Comparison of ENCODE assay signal across 8 mouse cellular contexts in the genomic region with DNA sequence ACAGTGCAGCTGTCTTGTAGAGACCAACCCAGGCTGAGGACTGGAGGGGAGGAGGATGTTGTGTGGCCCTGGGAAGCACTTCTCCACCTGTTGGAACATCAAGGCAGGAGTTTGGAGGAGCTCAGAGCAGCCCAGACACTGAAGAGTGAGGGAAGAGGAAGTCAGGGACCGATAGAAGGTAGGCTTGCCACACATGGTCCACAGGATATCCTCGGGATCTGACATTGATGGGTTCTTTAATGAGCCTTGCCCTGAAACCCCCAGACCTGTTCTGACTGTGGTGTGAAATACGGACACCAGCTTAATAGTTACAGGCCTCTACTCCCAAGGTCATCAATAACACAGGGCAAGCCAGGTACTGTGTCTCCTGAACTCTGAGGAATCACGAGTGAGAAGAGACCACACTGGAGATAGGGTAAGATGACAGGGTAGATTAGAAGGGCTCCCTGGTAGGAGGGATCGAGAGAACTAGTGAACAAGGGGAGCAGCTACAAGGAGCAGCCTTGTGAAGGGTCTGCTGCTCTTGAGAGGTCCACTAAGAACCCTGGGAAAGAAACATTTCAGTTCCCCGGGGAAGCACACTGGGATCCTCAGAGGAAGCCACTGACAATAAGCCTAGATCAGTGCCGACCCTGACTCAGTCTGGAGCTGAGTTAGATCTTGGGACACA. TPM values are rescaled to one million over a fixed set of nuclear protein-coding genes. Genes with fewer than 3 reads are reported as not detected.
DNase-seq lines count a peak whose midpoint lies in the region; ATAC-seq lines count a peak whose summit lies in the region.

No protein-coding gene starts in this region.

- ATAC-seq in heart, embryonic 13.5 days (ENCODE audit: extremely low read depth, insufficient number of reproducible peaks, low FRiP score, low TSS enrichment), result no peak
- no peak for ATAC-seq in lung, embryonic 15.5 days (ENCODE audit: borderline replicate concordance, extremely low read depth, low FRiP score, low TSS enrichment)
- peak; percentile 36 for ATAC-seq in granulocyte monocyte progenitor cell, adult 5-6 weeks (replicated peaks; ENCODE audit: poor library complexity, severe bottlenecking)
- ATAC-seq in stomach, embryonic 15.5 days (ENCODE audit: insufficient read depth, low FRiP score, low read depth), result no peak

- H3K4me1 ChIP-seq in heart, embryonic 13.5 days, result peaks cover 30% of the 10 kb centered on the region
- peaks cover 6% of the 10 kb centered on the region; the same call in 1 of the 2 replicates for H3K4me1 ChIP-seq in lung, embryonic 15.5 days
- peaks cover 16% of the 10 kb centered on the region; the same call in 1 of the 2 replicates for H3K4me1 ChIP-seq in stomach, embryonic 15.5 days

- DNase-seq in heart, postnatal 14 days, result no peak
- DNase-seq in lung, postnatal 14 days, result no peak
- no peak for DNase-seq in spleen, postnatal 10 days (ENCODE audit: low spot score in 2 of 2)
- no peak for DNase-seq in cerebellum, postnatal 14 days

- H3K9me3 ChIP-seq in heart, embryonic 13.5 days, result no peaks in the 10 kb centered on the region
- H3K9me3 ChIP-seq in lung, embryonic 15.5 days, result no peaks in the 10 kb centered on the region
- H3K9me3 ChIP-seq in stomach, embryonic 15.5 days, result no peaks in the 10 kb centered on the region

- no peak overlapping the region for H3K27ac ChIP-seq in heart, embryonic 13.5 days (replicated peaks)
- no peak overlapping the region for H3K27ac ChIP-seq in lung, embryonic 15.5 days
- H3K27ac ChIP-seq in stomach, embryonic 15.5 days, result no peak overlapping the region

- WGBS in heart, embryonic 13.5 days, result 68% methylated on average over 7 of the region's 7 CpGs
- WGBS in lung, embryonic 15.5 days, result 76% methylated on average over 7 of the region's 7 CpGs
- WGBS in stomach, embryonic 15.5 days, result 82% methylated on average over 7 of the region's 7 CpGs

- H3K9ac ChIP-seq in heart, embryonic 13.5 days, result no peak overlapping the region
- H3K9ac ChIP-seq in lung, embryonic 15.5 days, result no peak overlapping the region
- no peak overlapping the region for H3K9ac ChIP-seq in stomach, embryonic 15.5 days

- peak overlapping the region; percentile 75 for H3K4me2 ChIP-seq in heart, embryonic 13.5 days
- H3K4me2 ChIP-seq in lung, embryonic 15.5 days, result peak overlapping the region; percentile 65; the same call in 1 of the 2 replicates
- peak overlapping the region; percentile 65; the same call in 1 of the 2 replicates for H3K4me2 ChIP-seq in stomach, embryonic 15.5 days

- no peaks in the 10 kb centered on the region for H3K36me3 ChIP-seq in heart, embryonic 13.5 days
- no peaks in the 10 kb centered on the region for H3K36me3 ChIP-seq in lung, embryonic 15.5 days
- H3K36me3 ChIP-seq in stomach, embryonic 15.5 days, result no peaks in the 10 kb centered on the region

- no peak overlapping the region for H3K4me3 ChIP-seq in heart, embryonic 13.5 days
- no peak overlapping the region; the same call in 1 of the 2 replicates for H3K4me3 ChIP-seq in lung, embryonic 15.5 days
- H3K4me3 ChIP-seq in stomach, embryonic 15.5 days (replicated peaks), result no peak overlapping the region

- intact Hi-C loops in heart, postnatal 14 days (cut with DNase I), result no loop called here

- no peaks in the 10 kb centered on the region for H3K27me3 ChIP-seq in heart, embryonic 13.5 days (replicated peaks)
- H3K27me3 ChIP-seq in lung, embryonic 15.5 days, result no peaks in the 10 kb centered on the region
- H3K27me3 ChIP-seq in stomach, embryonic 15.5 days (replicated peaks), result no peaks in the 10 kb centered on the region

RNA-seq across cellular contexts. Expression of a gene that starts 14.4 kb away (rescaled TPM):
- 2.9 and 3.6 TPM in 2 replicates for polyA plus RNA-seq in heart, embryonic 13.5 days (2015; fragmentation: Nextera tagmentation; extraction: Ambion mirVana)
- 1 to 10 TPM; 6.9 to 7.0 TPM for total RNA-seq in heart, postnatal 14 days (2021)
- 2.3 and 2.4 TPM in 2 replicates for polyA plus RNA-seq in lung, embryonic 15.5 days (2015; fragmentation: Nextera tagmentation; extraction: Ambion mirVana)
- total RNA-seq in granulocyte monocyte progenitor cell, adult 5-6 weeks (2014; fragmentation: Nextera tagmentation), result 5.2 and 5.4 TPM in 2 replicates
- total RNA-seq in granulocyte monocyte progenitor cell, adult 5-6 weeks (2017), result 4.2 and 6.3 TPM in 2 replicates
- 3.0 and 3.8 TPM in 2 replicates for polyA plus RNA-seq in stomach, embryonic 15.5 days (2015; fragmentation: Nextera tagmentation; extraction: Ambion mirVana)

RNA-seq across cellular contexts. Expression of a gene that starts 14.5 kb away (rescaled TPM):
- 4.4 and 5.0 TPM in 2 replicates for polyA plus RNA-seq in heart, embryonic 13.5 days (2015; fragmentation: Nextera tagmentation; extraction: Ambion mirVana)
- total RNA-seq in heart, postnatal 14 days (2021), result 1 to 10 TPM; 3.8 to 4.8 TPM
- 4.9 and 5.2 TPM in 2 replicates for polyA plus RNA-seq in lung, embryonic 15.5 days (2015; fragmentation: Nextera tagmentation; extraction: Ambion mirVana)
- 8.5 and 9.6 TPM in 2 replicates for total RNA-seq in granulocyte monocyte progenitor cell, adult 5-6 weeks (2014; fragmentation: Nextera tagmentation)
- 8.7 and 11.8 TPM in 2 replicates for total RNA-seq in granulocyte monocyte progenitor cell, adult 5-6 weeks (2017)
- 4.3 and 4.9 TPM in 2 replicates for polyA plus RNA-seq in stomach, embryonic 15.5 days (2015; fragmentation: Nextera tagmentation; extraction: Ambion mirVana)

RNA-seq across cellular contexts. Expression of a gene that starts 42.3 kb away (rescaled TPM):
- 103 and 114 TPM in 2 replicates for polyA plus RNA-seq in heart, embryonic 13.5 days (2015; fragmentation: Nextera tagmentation; extraction: Ambion mirVana)
- 10 to 100 TPM; 47.1 to 49.9 TPM for total RNA-seq in heart, postnatal 14 days (2021)
- 109 and 117 TPM in 2 replicates for polyA plus RNA-seq in lung, embryonic 15.5 days (2015; fragmentation: Nextera tagmentation; extraction: Ambion mirVana)
- total RNA-seq in granulocyte monocyte progenitor cell, adult 5-6 weeks (2014; fragmentation: Nextera tagmentation), result 77.4 and 92.5 TPM in 2 replicates
- total RNA-seq in granulocyte monocyte progenitor cell, adult 5-6 weeks (2017), result 58.4 and 65.0 TPM in 2 replicates
- polyA plus RNA-seq in stomach, embryonic 15.5 days (2015; fragmentation: Nextera tagmentation; extraction: Ambion mirVana), result 123 and 134 TPM in 2 replicates

RNA-seq across cellular contexts. Expression of a gene that starts 45.5 kb away (rescaled TPM):
- 13.5 and 13.9 TPM in 2 replicates for polyA plus RNA-seq in heart, embryonic 13.5 days (2015; fragmentation: Nextera tagmentation; extraction: Ambion mirVana)
- total RNA-seq in heart, postnatal 14 days (2021), result 1 to 10 TPM; 9.2 to 9.7 TPM
- polyA plus RNA-seq in lung, embryonic 15.5 days (2015; fragmentation: Nextera tagmentation; extraction: Ambion mirVana), result 20.2 and 20.9 TPM in 2 replicates
- 23.7 and 26.5 TPM in 2 replicates for total RNA-seq in granulocyte monocyte progenitor cell, adult 5-6 weeks (2014; fragmentation: Nextera tagmentation)
- 29.6 and 31.4 TPM in 2 replicates for total RNA-seq in granulocyte monocyte progenitor cell, adult 5-6 weeks (2017)
- 18.8 and 19.8 TPM in 2 replicates for polyA plus RNA-seq in stomach, embryonic 15.5 days (2015; fragmentation: Nextera tagmentation; extraction: Ambion mirVana)
